Mouse (Mus musculus): ENCODE results near the gene Dkkl1. TPM values are rescaled to one million over a fixed set of nuclear protein-coding genes. Genes with fewer than 3 reads are reported as not detected.

Dkkl1 gene
- total RNA-seq, 2 experiments from 2014 or later, result 0.30 TPM; not detected in 1

- no peak for DNase-seq
Measured at GRCm38 (mm10) chr7:45229459-45230203, 17.7 kb upstream of the Dkkl1 start.

- no peak for DNase-seq
Measured at GRCm38 (mm10) chr7:45229046-45229445, 17.1 kb upstream of the Dkkl1 start.

- no peak for DNase-seq
Measured at GRCm38 (mm10) chr7:45228548-45228947, 16.6 kb upstream of the Dkkl1 start.

- no peak for DNase-seq
Measured at GRCm38 (mm10) chr7:45226421-45226820, 14.5 kb upstream of the Dkkl1 start.

- DNase-seq, result no peak
Measured at GRCm38 (mm10) chr7:45224826-45225225, 12.9 kb upstream of the Dkkl1 start.

GRCm38 (mm10) chr7:45221680-45222079, 9.7 kb upstream of the Dkkl1 start:
- no peak for DNase-seq

GRCm38 (mm10) chr7:45216442-45217183, 4.7 kb upstream of the Dkkl1 start:
- DNase-seq, result peak; percentile 78

- DNase-seq, result peak; percentile 73
Measured at GRCm38 (mm10) chr7:45215673-45216441, 3.9 kb upstream of the Dkkl1 start, which contains the start of gene Tead2. Gene Tead2, plus strand, starts transcription at chr7:45215753.

- DNase-seq, result no peak
Measured at GRCm38 (mm10) chr7:45213708-45214107, 1.8 kb upstream of the Dkkl1 start.

GRCm38 (mm10) chr7:45212356-45212755, 409 bp upstream of the Dkkl1 start:
- DNase-seq, result no peak

- no peak for DNase-seq
Measured at GRCm38 (mm10) chr7:45211070-45211469, 877 bp downstream of the Dkkl1 start.

- no peak for DNase-seq
Measured at GRCm38 (mm10) chr7:45208260-45208659, 3.7 kb downstream of the Dkkl1 start.

GRCm38 (mm10) chr7:45204380-45205143, 7.4 kb downstream of the Dkkl1 start, which contains the start of gene Ccdc155:
Gene Ccdc155, minus strand, starts transcription at chr7:45204892.
- DNase-seq, result peak; percentile 87

GRCm38 (mm10) chr7:45202654-45203053, 9.3 kb downstream of the Dkkl1 start:
- DNase-seq, result no peak

GRCm38 (mm10) chr7:45198961-45199360, 13.0 kb downstream of the Dkkl1 start:
- no peak for DNase-seq

- peak; percentile 84 for DNase-seq
Measured at GRCm38 (mm10) chr7:45198435-45198834, 13.5 kb downstream of the Dkkl1 start.

GRCm38 (mm10) chr7:45196994-45197393, 15.0 kb downstream of the Dkkl1 start:
- no peak for DNase-seq

GRCm38 (mm10) chr7:45196176-45196535, 15.8 kb downstream of the Dkkl1 start:
- no peak for DNase-seq

- DNase-seq, result no peak
Measured at GRCm38 (mm10) chr7:45195341-45196175, 16.4 kb downstream of the Dkkl1 start.

- DNase-seq, result no peak
Measured at GRCm38 (mm10) chr7:45193871-45194785, 17.8 kb downstream of the Dkkl1 start.

Measured in adrenal gland, postnatal 10 days (tissue).